Mouse (Mus musculus): ENCODE results near the gene Gm5136. TPM values are rescaled to one million over a fixed set of nuclear protein-coding genes. Genes with fewer than 3 reads are reported as not detected.

The Gm5136 gene
- polyA plus RNA-seq (2012; rRNA removed): 13.5 and 15.7 TPM in 2 replicates

DNA sequence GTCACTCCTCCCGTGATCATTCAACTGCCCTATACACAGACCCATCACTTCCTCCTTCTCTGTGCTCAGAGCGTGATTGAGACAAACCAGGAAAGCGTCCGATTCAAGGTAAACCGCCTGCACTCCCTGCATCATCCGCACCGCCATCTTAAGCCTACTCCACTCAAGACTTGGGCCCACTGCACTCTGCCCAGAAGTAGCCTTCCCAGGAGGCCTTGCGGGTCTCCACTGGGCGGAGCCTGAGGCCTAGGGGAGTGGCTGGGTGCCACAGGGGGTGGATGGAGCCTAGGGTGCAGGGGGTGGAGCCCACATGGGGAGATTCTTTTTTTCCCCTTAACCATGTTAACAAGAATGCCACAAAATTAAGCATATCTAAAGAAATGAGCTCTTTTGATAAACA lies at the start of gene Gm5136:
Gm5136 (minus strand) TSS at position 215 of the 400 bp plus-strand sequence.
- no peaks in the 10 kb centered on the region for H3K36me3 ChIP-seq (ENCODE audit: control insufficient read depth, insufficient read depth, low read length)
- no peaks in the 10 kb centered on the region for H3K27me3 ChIP-seq (ENCODE audit: control insufficient read depth, insufficient read depth, low read length)
- no peak for TF ChIP-seq CTCF (IDR thresholded peaks at IDR 0.05; ENCODE audit: control insufficient read depth, insufficient read depth, insufficient replicate concordance, low read depth, low read length)
- peak; percentile 87 for TF ChIP-seq POLR2A (IDR thresholded peaks at IDR 0.05; ENCODE audit: control insufficient read depth, low read depth, low read length)
- peak within 1 kb of the TSS; percentile 93 for H3K4me3 ChIP-seq (ENCODE audit: control insufficient read depth, low read depth, low read length)
- H3K4me1 ChIP-seq (ENCODE audit: control insufficient read depth, insufficient read depth, low read length): no peaks in the 10 kb centered on the region
- peak within 1 kb of the TSS; percentile 89 for H3K27ac ChIP-seq (ENCODE audit: control insufficient read depth, insufficient read depth, low read depth, low read length)

DNA sequence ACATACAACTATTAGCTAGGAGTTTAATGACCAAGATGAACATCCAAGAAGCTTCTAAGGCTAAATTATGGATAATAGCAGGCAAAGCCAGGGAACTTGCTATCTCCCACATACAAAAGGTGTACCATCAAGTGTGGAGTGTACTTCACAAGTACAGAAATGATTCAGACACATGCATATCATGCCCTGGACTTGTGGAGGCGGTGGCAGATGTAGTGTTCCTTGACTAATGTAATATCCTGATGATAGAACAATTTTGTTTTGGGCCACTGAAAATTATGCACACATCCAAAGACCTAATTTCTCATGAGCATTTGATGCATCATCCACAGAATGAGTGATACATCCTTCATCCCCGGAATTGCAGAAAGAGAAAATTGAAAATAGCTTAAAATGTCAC lies 43.8 kb upstream of the Gm5136 start:
- Histone ChIP-seq H3K4me3 (ENCODE audit: control insufficient read depth, low read depth, low read length) (no peak overlapping the region), H3K27ac (ENCODE audit: control insufficient read depth, insufficient read depth, low read depth, low read length) (no peak overlapping the region), H3K27me3 (ENCODE audit: control insufficient read depth, insufficient read depth, low read length) (no peaks in the 10 kb centered on the region), H3K36me3 (ENCODE audit: control insufficient read depth, insufficient read depth, low read length) (no peaks in the 10 kb centered on the region), H3K4me1 (ENCODE audit: control insufficient read depth, insufficient read depth, low read length) (no peaks in the 10 kb centered on the region)
- TF ChIP-seq POLR2A (IDR thresholded peaks at IDR 0.05; ENCODE audit: control insufficient read depth, low read depth, low read length) (no peak), CTCF (IDR thresholded peaks at IDR 0.05; ENCODE audit: control insufficient read depth, insufficient read depth, insufficient replicate concordance, low read depth, low read length) (no peak)

DNA sequence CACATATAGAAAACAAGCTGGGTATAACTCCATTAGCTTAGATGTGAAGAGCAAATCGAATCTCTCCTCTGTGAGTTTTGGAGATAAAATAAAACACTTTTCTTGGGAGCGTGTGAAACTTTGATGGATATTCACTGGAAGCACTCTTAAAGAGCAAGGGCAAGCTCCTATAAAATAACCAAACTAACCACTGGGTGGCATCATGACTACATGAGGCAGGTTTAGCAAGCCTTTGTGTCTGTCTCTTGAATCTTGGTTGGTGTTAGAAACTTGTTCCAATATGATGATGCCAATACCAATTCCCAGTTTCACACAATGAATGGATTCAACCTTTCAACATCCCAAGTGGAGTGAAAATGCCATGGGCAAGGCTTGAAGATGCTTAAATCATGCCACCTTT lies 34.0 kb upstream of the Gm5136 start:
- H3K27me3 ChIP-seq (ENCODE audit: control insufficient read depth, insufficient read depth, low read length): no peaks in the 10 kb centered on the region
- H3K36me3 ChIP-seq (ENCODE audit: control insufficient read depth, insufficient read depth, low read length): no peaks in the 10 kb centered on the region
- TF ChIP-seq CTCF (IDR thresholded peaks at IDR 0.05; ENCODE audit: control insufficient read depth, insufficient read depth, insufficient replicate concordance, low read depth, low read length) (peak; percentile 29; the same call in 1 of the 2 replicates), POLR2A (IDR thresholded peaks at IDR 0.05; ENCODE audit: control insufficient read depth, low read depth, low read length) (no peak)
- no peak overlapping the region for H3K4me3 ChIP-seq (ENCODE audit: control insufficient read depth, low read depth, low read length)
- H3K27ac ChIP-seq (ENCODE audit: control insufficient read depth, insufficient read depth, low read depth, low read length): no peak overlapping the region
- no peaks in the 10 kb centered on the region for H3K4me1 ChIP-seq (ENCODE audit: control insufficient read depth, insufficient read depth, low read length)

DNA sequence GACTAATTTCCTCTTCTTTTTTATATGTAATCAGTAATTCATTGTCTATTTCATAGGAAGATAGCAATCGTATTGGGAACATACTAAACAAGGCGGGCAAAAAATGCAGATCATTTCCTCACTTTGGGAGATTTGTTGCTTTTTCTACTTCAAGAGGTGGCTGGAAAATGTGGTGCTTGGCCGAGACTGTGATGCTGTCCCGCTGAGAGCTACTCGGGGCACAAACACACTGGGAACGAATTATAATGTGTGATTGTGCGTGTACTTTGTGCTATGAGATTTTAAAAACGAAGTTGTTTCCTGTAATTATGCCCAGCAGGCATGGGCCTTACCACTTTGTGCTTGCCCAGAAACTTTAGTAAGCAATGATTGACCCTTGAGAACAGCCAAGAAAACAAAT lies 29.0 kb upstream of the Gm5136 start:
- TF ChIP-seq CTCF (IDR thresholded peaks at IDR 0.05; ENCODE audit: control insufficient read depth, insufficient read depth, insufficient replicate concordance, low read depth, low read length) (no peak), POLR2A (IDR thresholded peaks at IDR 0.05; ENCODE audit: control insufficient read depth, low read depth, low read length) (no peak)
- H3K36me3 ChIP-seq (ENCODE audit: control insufficient read depth, insufficient read depth, low read length): no peaks in the 10 kb centered on the region

DNA sequence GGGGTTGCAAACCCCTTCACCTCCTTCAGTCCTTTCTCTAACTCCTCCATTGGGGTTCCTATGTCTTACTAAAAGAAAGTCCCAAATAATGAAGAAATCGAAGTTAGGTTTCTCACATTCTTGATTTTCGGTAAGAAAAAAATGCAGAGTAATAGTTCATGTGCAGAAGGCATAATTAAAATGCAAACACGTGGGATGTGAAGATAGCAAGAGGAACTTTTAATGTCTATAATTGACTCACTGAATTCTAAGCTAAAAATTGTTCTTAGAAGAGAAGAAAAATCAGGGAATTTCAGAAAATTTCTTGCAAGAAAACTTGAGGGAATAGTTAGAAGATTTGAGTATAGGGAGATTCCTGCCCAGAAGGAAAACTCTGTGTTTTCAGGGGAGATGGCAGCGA lies 26.4 kb upstream of the Gm5136 start:
- no peak for TF ChIP-seq CTCF (IDR thresholded peaks at IDR 0.05; ENCODE audit: control insufficient read depth, insufficient read depth, insufficient replicate concordance, low read depth, low read length)
- Histone ChIP-seq H3K27me3 (ENCODE audit: control insufficient read depth, insufficient read depth, low read length) (no peaks in the 10 kb centered on the region), H3K4me1 (ENCODE audit: control insufficient read depth, insufficient read depth, low read length) (no peaks in the 10 kb centered on the region), H3K4me3 (ENCODE audit: control insufficient read depth, low read depth, low read length) (no peak overlapping the region), H3K36me3 (ENCODE audit: control insufficient read depth, insufficient read depth, low read length) (no peaks in the 10 kb centered on the region), H3K27ac (ENCODE audit: control insufficient read depth, insufficient read depth, low read depth, low read length) (no peak overlapping the region)

More for the DNA sequence above, 29.0 kb upstream of the Gm5136 start:
- Histone ChIP-seq H3K27me3 (ENCODE audit: control insufficient read depth, insufficient read depth, low read length) (no peaks in the 10 kb centered on the region), H3K4me3 (ENCODE audit: control insufficient read depth, low read depth, low read length) (no peak overlapping the region), H3K4me1 (ENCODE audit: control insufficient read depth, insufficient read depth, low read length) (no peaks in the 10 kb centered on the region), H3K27ac (ENCODE audit: control insufficient read depth, insufficient read depth, low read depth, low read length) (no peak overlapping the region)

DNA sequence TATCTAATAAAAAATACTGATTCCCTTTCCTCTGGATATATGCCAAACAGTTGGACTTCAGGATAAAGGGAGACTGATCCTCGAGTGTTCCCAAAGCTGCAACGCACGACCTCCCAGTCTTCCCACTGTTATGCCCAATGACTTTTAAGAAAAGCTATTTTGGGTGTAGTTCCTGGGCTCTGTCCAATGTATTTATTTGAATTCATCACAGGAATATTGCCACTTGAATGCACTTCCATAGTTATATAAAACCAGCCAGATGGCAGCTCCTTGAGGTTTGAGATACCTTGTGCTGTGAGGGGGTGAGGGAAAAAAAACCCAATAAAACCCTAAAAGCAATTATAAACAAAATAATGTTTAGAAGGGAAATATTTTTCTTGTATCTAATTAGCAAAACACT lies 24.9 kb upstream of the Gm5136 start:
- no peaks in the 10 kb centered on the region for H3K4me1 ChIP-seq (ENCODE audit: control insufficient read depth, insufficient read depth, low read length)
- no peak overlapping the region for H3K4me3 ChIP-seq (ENCODE audit: control insufficient read depth, low read depth, low read length)
- no peaks in the 10 kb centered on the region for H3K27me3 ChIP-seq (ENCODE audit: control insufficient read depth, insufficient read depth, low read length)
- H3K27ac ChIP-seq (ENCODE audit: control insufficient read depth, insufficient read depth, low read depth, low read length): no peak overlapping the region
- H3K36me3 ChIP-seq (ENCODE audit: control insufficient read depth, insufficient read depth, low read length): no peaks in the 10 kb centered on the region
- TF ChIP-seq POLR2A (IDR thresholded peaks at IDR 0.05; ENCODE audit: control insufficient read depth, low read depth, low read length) (no peak), CTCF (IDR thresholded peaks at IDR 0.05; ENCODE audit: control insufficient read depth, insufficient read depth, insufficient replicate concordance, low read depth, low read length) (no peak)

DNA sequence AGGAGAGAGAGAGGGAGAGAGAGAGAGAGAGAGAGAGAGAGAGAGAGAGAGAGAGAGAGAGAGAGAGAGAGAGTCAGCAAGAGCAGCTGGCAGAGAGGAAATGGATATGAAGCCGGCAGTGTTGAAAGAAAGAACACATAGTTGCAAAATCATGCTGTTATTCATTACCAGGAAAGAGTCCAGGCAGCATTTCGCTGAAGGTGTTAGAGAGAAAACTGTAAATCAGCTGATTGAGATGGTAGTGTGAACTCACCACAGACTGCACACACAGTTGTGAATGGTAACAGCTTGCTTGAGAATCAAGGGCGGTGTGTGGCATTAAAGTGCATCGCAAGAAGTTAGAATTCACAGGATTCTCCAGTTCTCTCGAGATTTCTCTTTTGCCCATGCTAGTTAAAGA lies 10.6 kb upstream of the Gm5136 start:
- Histone ChIP-seq H3K36me3 (ENCODE audit: control insufficient read depth, insufficient read depth, low read length) (no peaks in the 10 kb centered on the region), H3K27me3 (ENCODE audit: control insufficient read depth, insufficient read depth, low read length) (no peaks in the 10 kb centered on the region), H3K4me3 (ENCODE audit: control insufficient read depth, low read depth, low read length) (no peak overlapping the region), H3K27ac (ENCODE audit: control insufficient read depth, insufficient read depth, low read depth, low read length) (no peak overlapping the region), H3K4me1 (ENCODE audit: control insufficient read depth, insufficient read depth, low read length) (no peaks in the 10 kb centered on the region)
- no peak for TF ChIP-seq CTCF (IDR thresholded peaks at IDR 0.05; ENCODE audit: control insufficient read depth, insufficient read depth, insufficient replicate concordance, low read depth, low read length)
- TF ChIP-seq POLR2A (IDR thresholded peaks at IDR 0.05; ENCODE audit: control insufficient read depth, low read depth, low read length): no peak

DNA sequence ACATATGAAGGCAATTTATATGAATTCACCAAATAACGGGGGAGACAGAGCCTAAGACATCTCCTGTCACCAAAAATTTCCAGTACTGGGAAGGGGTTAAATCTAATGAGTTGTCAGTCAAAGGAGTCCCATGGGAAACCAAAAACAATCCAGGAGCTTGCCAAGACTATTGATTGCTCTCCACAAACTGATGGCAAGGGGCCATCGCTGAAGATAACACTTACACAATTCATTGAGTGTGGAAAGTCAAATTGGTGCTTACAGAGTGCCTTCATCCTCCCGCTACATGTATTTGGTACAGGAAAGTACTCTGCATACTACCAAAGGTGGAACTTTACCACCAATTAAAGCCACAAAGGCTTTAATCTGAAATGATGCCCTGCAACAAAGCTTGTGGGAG lies 5.7 kb upstream of the Gm5136 start:
- Histone ChIP-seq H3K4me3 (ENCODE audit: control insufficient read depth, low read depth, low read length) (no peak overlapping the region), H3K27me3 (ENCODE audit: control insufficient read depth, insufficient read depth, low read length) (no peaks in the 10 kb centered on the region), H3K27ac (ENCODE audit: control insufficient read depth, insufficient read depth, low read depth, low read length) (no peak overlapping the region), H3K4me1 (ENCODE audit: control insufficient read depth, insufficient read depth, low read length) (no peaks in the 10 kb centered on the region), H3K36me3 (ENCODE audit: control insufficient read depth, insufficient read depth, low read length) (no peaks in the 10 kb centered on the region)
- TF ChIP-seq POLR2A (IDR thresholded peaks at IDR 0.05; ENCODE audit: control insufficient read depth, low read depth, low read length) (no peak), CTCF (IDR thresholded peaks at IDR 0.05; ENCODE audit: control insufficient read depth, insufficient read depth, insufficient replicate concordance, low read depth, low read length) (no peak)
